ENCODE assay signal across 8 mouse cellular contexts in genomic region chr4:148041611-148042191, GRCm38 (mm10). TPM values are rescaled to one million over a fixed set of nuclear protein-coding genes. Genes with fewer than 3 reads are reported as not detected.
DNase-seq lines count a peak whose midpoint lies in the region; ATAC-seq lines count a peak whose summit lies in the region.

No protein-coding gene starts in this region.

- peak overlapping the region; percentile 64 for H3K4me2 ChIP-seq in forebrain, embryonic 12.5 days
- peak overlapping the region; percentile 78 for H3K4me2 ChIP-seq in hindbrain, embryonic 11.5 days (replicated peaks; ENCODE audit: low read depth, low read length)
- peak overlapping the region; percentile 94 for H3K4me2 ChIP-seq in limb, embryonic 13.5 days (replicated peaks)
- peak overlapping the region; percentile 73 for H3K4me2 ChIP-seq in midbrain, embryonic 15.5 days

- H3K36me3 ChIP-seq in forebrain, embryonic 12.5 days (replicated peaks), result peaks cover 34% of the 10 kb centered on the region
- peaks cover 2% of the 10 kb centered on the region; the same call in 1 of the 2 replicates for H3K36me3 ChIP-seq in hindbrain, embryonic 11.5 days (ENCODE audit: control insufficient read depth, insufficient read depth, low read length)
- H3K36me3 ChIP-seq in limb, embryonic 13.5 days, result peaks cover 34% of the 10 kb centered on the region
- no peaks in the 10 kb centered on the region for H3K36me3 ChIP-seq in midbrain, embryonic 15.5 days (replicated peaks)

- peak; percentile 13 to 21 for DNase-seq in CD8-positive naive resting alpha-beta T cell, adult 2 months (ENCODE audit: low read depth in 2 of 2, low spot score in 2 of 2)
- peak; percentile 32 for DNase-seq in hindbrain, embryonic 11.5 days (ENCODE audit: low spot score)
- DNase-seq in yolk sac, embryonic 10.5 days (ENCODE audit: low spot score), result peak; percentile 62
- DNase-seq in cerebellum, postnatal 10 days, result no peak

- H3K27ac ChIP-seq in forebrain, embryonic 12.5 days, result peak overlapping the region; percentile 83
- peak overlapping the region; percentile 85 for H3K27ac ChIP-seq in hindbrain, embryonic 11.5 days (ENCODE audit: low read depth, low read length)
- peak overlapping the region; percentile 85 for H3K27ac ChIP-seq in limb, embryonic 13.5 days
- H3K27ac ChIP-seq in midbrain, embryonic 15.5 days, result peak overlapping the region; percentile 88

- H3K27me3 ChIP-seq in forebrain, embryonic 12.5 days, result no peaks in the 10 kb centered on the region
- no peaks in the 10 kb centered on the region for H3K27me3 ChIP-seq in hindbrain, embryonic 11.5 days (ENCODE audit: control insufficient read depth, insufficient read depth, low read length)
- no peaks in the 10 kb centered on the region for H3K27me3 ChIP-seq in limb, embryonic 13.5 days
- no peaks in the 10 kb centered on the region for H3K27me3 ChIP-seq in midbrain, embryonic 15.5 days (replicated peaks)

- 6% methylated on average over 16 of the region's 16 CpGs for WGBS in forebrain, embryonic 12.5 days
- 7% methylated on average over 16 of the region's 16 CpGs for WGBS in hindbrain, embryonic 11.5 days
- 3% methylated on average over 16 of the region's 16 CpGs for WGBS in limb, embryonic 13.5 days
- 6% methylated on average over 16 of the region's 16 CpGs for WGBS in midbrain, embryonic 15.5 days

- peak; percentile 5 for ATAC-seq in activated CD4-positive, CD25-positive, alpha-beta regulatory T cell, adult 4 months
- ATAC-seq in forebrain, embryonic 12.5 days (ENCODE audit: low FRiP score), result no peak
- ATAC-seq in hindbrain, embryonic 11.5 days (ENCODE audit: low FRiP score), result no peak
- ATAC-seq in limb, embryonic 13.5 days (ENCODE audit: low FRiP score, low read depth), result no peak
- no peak for ATAC-seq in midbrain, embryonic 15.5 days (replicated peaks)

- H3K9ac ChIP-seq in forebrain, embryonic 12.5 days, result peak overlapping the region; percentile 66
- peak overlapping the region; percentile 73 for H3K9ac ChIP-seq in hindbrain, embryonic 11.5 days (ENCODE audit: low read depth, low read length)
- peak overlapping the region; percentile 72 for H3K9ac ChIP-seq in limb, embryonic 13.5 days
- H3K9ac ChIP-seq in midbrain, embryonic 15.5 days, result peak overlapping the region; percentile 44

- H3K4me1 ChIP-seq in forebrain, embryonic 12.5 days, result peaks cover 69% of the 10 kb centered on the region
- peaks cover 19% of the 10 kb centered on the region for H3K4me1 ChIP-seq in hindbrain, embryonic 11.5 days (replicated peaks; ENCODE audit: control insufficient read depth, insufficient read depth, low read length)
- peaks cover 44% of the 10 kb centered on the region for H3K4me1 ChIP-seq in limb, embryonic 13.5 days
- peaks cover 61% of the 10 kb centered on the region for H3K4me1 ChIP-seq in midbrain, embryonic 15.5 days

- H3K9me3 ChIP-seq in forebrain, embryonic 12.5 days, result no peaks in the 10 kb centered on the region
- no peaks in the 10 kb centered on the region for H3K9me3 ChIP-seq in hindbrain, embryonic 11.5 days (ENCODE audit: control insufficient read depth, low read length)
- no peaks in the 10 kb centered on the region for H3K9me3 ChIP-seq in limb, embryonic 13.5 days
- H3K9me3 ChIP-seq in midbrain, embryonic 15.5 days, result no peaks in the 10 kb centered on the region

- H3K4me3 ChIP-seq in forebrain, embryonic 12.5 days (replicated peaks), result peak overlapping the region; percentile 45
- H3K4me3 ChIP-seq in hindbrain, embryonic 11.5 days (ENCODE audit: low read depth, low read length), result peak overlapping the region; percentile 47
- peak overlapping the region; percentile 81 for H3K4me3 ChIP-seq in limb, embryonic 13.5 days
- peak overlapping the region; percentile 70 for H3K4me3 ChIP-seq in midbrain, embryonic 15.5 days

RNA-seq across cellular contexts. Expression of gene Mthfr, which starts 2.8 kb away (rescaled TPM):
- 10 to 100 TPM in 1 of 2 experiments, 1 to 10 TPM in 1; 6.0 to 12.9 TPM for polyA plus RNA-seq in activated CD4-positive, CD25-positive, alpha-beta regulatory T cell, adult 4 months (2017; shearing (Covaris generic))
- 28.7 and 32.2 TPM in 2 replicates for polyA plus RNA-seq in forebrain, embryonic 12.5 days (2016; fragmentation: Nextera tagmentation; extraction: Ambion mirVana)
- polyA plus RNA-seq in hindbrain, embryonic 11.5 days (2014; fragmentation: Nextera tagmentation; extraction: Ambion mirVana), result 18.0 and 19.6 TPM in 2 replicates
- 24.3 and 24.9 TPM in 2 replicates for polyA plus RNA-seq in limb, embryonic 13.5 days (2015; fragmentation: Nextera tagmentation; extraction: Ambion mirVana)
- polyA plus RNA-seq in midbrain, embryonic 15.5 days (2015; fragmentation: Nextera tagmentation; extraction: Ambion mirVana), result 23.2 and 24.8 TPM in 2 replicates

RNA-seq across cellular contexts. Expression of gene Clcn6, which starts 3.1 kb away (rescaled TPM):
- polyA plus RNA-seq in activated CD4-positive, CD25-positive, alpha-beta regulatory T cell, adult 4 months (2017; shearing (Covaris generic)), result 1 to 10 TPM; 2.4 to 3.3 TPM
- polyA plus RNA-seq in forebrain, embryonic 12.5 days (2016; fragmentation: Nextera tagmentation; extraction: Ambion mirVana), result 22.4 and 27.7 TPM in 2 replicates
- 21.7 and 26.2 TPM in 2 replicates for polyA plus RNA-seq in hindbrain, embryonic 11.5 days (2014; fragmentation: Nextera tagmentation; extraction: Ambion mirVana)
- 7.5 and 8.2 TPM in 2 replicates for polyA plus RNA-seq in limb, embryonic 13.5 days (2015; fragmentation: Nextera tagmentation; extraction: Ambion mirVana)
- 36.2 and 38.0 TPM in 2 replicates for polyA plus RNA-seq in midbrain, embryonic 15.5 days (2015; fragmentation: Nextera tagmentation; extraction: Ambion mirVana)

RNA-seq across cellular contexts. Expression of gene Nppa, which starts 41.2 kb away (rescaled TPM):
- not detected for polyA plus RNA-seq in activated CD4-positive, CD25-positive, alpha-beta regulatory T cell, adult 4 months (2017; shearing (Covaris generic))
- 0.82 and 0.99 TPM in 2 replicates for polyA plus RNA-seq in forebrain, embryonic 12.5 days (2016; fragmentation: Nextera tagmentation; extraction: Ambion mirVana)
- not detected in 2 replicates for polyA plus RNA-seq in hindbrain, embryonic 11.5 days (2014; fragmentation: Nextera tagmentation; extraction: Ambion mirVana)
- polyA plus RNA-seq in limb, embryonic 13.5 days (2015; fragmentation: Nextera tagmentation; extraction: Ambion mirVana), result not detected in 2 replicates
- 3.6 and 6.4 TPM in 2 replicates for polyA plus RNA-seq in midbrain, embryonic 15.5 days (2015; fragmentation: Nextera tagmentation; extraction: Ambion mirVana)

RNA-seq across cellular contexts. Expression of gene Agtrap, which starts 46.1 kb away (rescaled TPM):
- polyA plus RNA-seq in activated CD4-positive, CD25-positive, alpha-beta regulatory T cell, adult 4 months (2017; shearing (Covaris generic)), result 10 to 100 TPM; 16.7 to 17.4 TPM
- 8.4 and 9.2 TPM in 2 replicates for polyA plus RNA-seq in forebrain, embryonic 12.5 days (2016; fragmentation: Nextera tagmentation; extraction: Ambion mirVana)
- 8.8 and 10.9 TPM in 2 replicates for polyA plus RNA-seq in hindbrain, embryonic 11.5 days (2014; fragmentation: Nextera tagmentation; extraction: Ambion mirVana)
- polyA plus RNA-seq in limb, embryonic 13.5 days (2015; fragmentation: Nextera tagmentation; extraction: Ambion mirVana), result 13.2 and 14.1 TPM in 2 replicates
- 5.5 and 6.4 TPM in 2 replicates for polyA plus RNA-seq in midbrain, embryonic 15.5 days (2015; fragmentation: Nextera tagmentation; extraction: Ambion mirVana)

RNA-seq across cellular contexts. Expression of gene Nppb, which starts 56.1 kb away (rescaled TPM):
- polyA plus RNA-seq in activated CD4-positive, CD25-positive, alpha-beta regulatory T cell, adult 4 months (2017; shearing (Covaris generic)), result not detected
- not detected in 2 replicates for polyA plus RNA-seq in forebrain, embryonic 12.5 days (2016; fragmentation: Nextera tagmentation; extraction: Ambion mirVana)
- polyA plus RNA-seq in hindbrain, embryonic 11.5 days (2014; fragmentation: Nextera tagmentation; extraction: Ambion mirVana), result 0.23 and 0.39 TPM in 2 replicates
- not detected in 2 replicates for polyA plus RNA-seq in limb, embryonic 13.5 days (2015; fragmentation: Nextera tagmentation; extraction: Ambion mirVana)
- not detected in 2 replicates for polyA plus RNA-seq in midbrain, embryonic 15.5 days (2015; fragmentation: Nextera tagmentation; extraction: Ambion mirVana)

Comparison
In these comparisons a context has a peak if more than half of its experiments do, and no peak if none do; other contexts are left out.
1. DNase-seq: peak in CD8-positive naive resting alpha-beta T cell, adult 2 months (2 of 2), hindbrain, embryonic 11.5 days (single experiment) and yolk sac, embryonic 10.5 days (single experiment); none in cerebellum, postnatal 10 days (0 of 2).
2. Peak in every context shown above with its lines, with median percentiles within 50 percentile points of each other: H3K27ac ChIP-seq, H3K4me2 ChIP-seq, H3K4me3 ChIP-seq and H3K9ac ChIP-seq.